Mouse (Mus musculus) testis, adult 10 weeks (tissue): ENCODE measurements around the gene Gm20773. TPM values are rescaled to one million over a fixed set of nuclear protein-coding genes. Genes with fewer than 3 reads are reported as not detected.

Experiments
- polyA plus RNA-seq: library from polyadenylated mRNA; stranded (reverse); fragments of 350-450 nt; fragmentation: Illumina TruSeq; extraction: RNeasy Lipid Tissue Mini Kit (QIAGEN cat#74804); gene quantifications from one replicate; pipeline ENCODE4 v1.2.3, GENCODE M21; 2014; ENCODE audit warnings: low read depth, low replicate concordance

The Gm20773 gene
- polyA plus RNA-seq: 13.3 TPM

GRCm38 (mm10) chrY:13493726-13494125, at the start of gene Gm20773:
TSS of gene Gm20773 (plus strand) at chrY:13494026.

GRCm38 (mm10) chrY:13465479-13465878, 28.3 kb upstream of the Gm20773 start, which contains the start of gene Gm21866:
TSS of gene Gm21866 (minus strand) at chrY:13465579.

Other genes starting within 250 kb of the Gm20773 start
- gene Gm21440, start 241.6 kb upstream of the Gm20773 start, polyA plus RNA-seq: 6.6 TPM
- 18.8 TPM for gene Gm21454, start 241.6 kb upstream of the Gm20773 start, polyA plus RNA-seq
- gene Gm21725, start 145.0 kb upstream of the Gm20773 start, polyA plus RNA-seq: not detected
- not detected for gene Gm21866, start 28.4 kb upstream of the Gm20773 start, polyA plus RNA-seq